Mouse (Mus musculus) cortical plate, adult 2 months (tissue): ENCODE results near the gene Olfr329-ps.
"Not testable (repeated sequence)": the region's sequence is repeated elsewhere in the genome, so short reads cannot be mapped to it uniquely, and the experiment has no call there.

ENCODE experiments used
- CTCF ChIP-seq: fragments of 200-500 bp; IDR thresholded peaks from 2 replicates; pipeline ENCODE4 v1.5.1; 2011; ENCODE audit warnings: mild to moderate bottlenecking, control low read depth, low read length; ENCODE audit not compliant: insufficient read depth; ENCODE audit errors: extremely low read depth
- POLR2A ChIP-seq: fragments of 200-500 bp; IDR thresholded peaks from 2 replicates; pipeline ENCODE4 v1.6.1; 2011; ENCODE audit warnings: mild to moderate bottlenecking, low read length, control low read depth; ENCODE audit not compliant: insufficient read depth; ENCODE audit errors: extremely low read depth

DNA sequence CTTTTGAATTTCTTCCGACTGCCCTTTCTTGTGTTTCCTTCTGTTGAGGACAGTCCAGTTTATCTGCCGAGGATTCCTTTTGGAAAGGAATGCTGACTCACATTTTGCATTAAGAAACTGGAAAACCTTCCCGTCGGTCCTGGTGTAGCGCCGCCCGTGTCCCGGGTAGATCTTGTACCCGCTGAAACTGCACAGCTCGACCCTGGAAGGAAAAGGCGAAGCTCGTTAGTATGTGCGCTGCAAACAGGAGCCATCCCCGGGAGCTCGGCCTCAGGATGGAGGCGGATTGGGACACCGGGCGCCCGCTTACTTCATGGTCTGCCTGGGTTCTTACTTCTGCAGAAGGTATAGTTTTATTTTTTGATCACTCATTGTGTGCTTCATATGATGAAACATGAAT, 37.2 kb downstream of the Olfr329-ps start:
- TF ChIP-seq POLR2A, CTCF: not testable (repeated sequence)
